Mouse (Mus musculus) embryo, embryonic 10.5 days (tissue): ENCODE measurements around the gene Bad.

Experiments used
- DNase-seq: peaks from one replicate; pipeline ENCODE4 v3.0.0-alpha.2; 2015; ENCODE audit warnings: low spot score

Gene Bad

DNA sequence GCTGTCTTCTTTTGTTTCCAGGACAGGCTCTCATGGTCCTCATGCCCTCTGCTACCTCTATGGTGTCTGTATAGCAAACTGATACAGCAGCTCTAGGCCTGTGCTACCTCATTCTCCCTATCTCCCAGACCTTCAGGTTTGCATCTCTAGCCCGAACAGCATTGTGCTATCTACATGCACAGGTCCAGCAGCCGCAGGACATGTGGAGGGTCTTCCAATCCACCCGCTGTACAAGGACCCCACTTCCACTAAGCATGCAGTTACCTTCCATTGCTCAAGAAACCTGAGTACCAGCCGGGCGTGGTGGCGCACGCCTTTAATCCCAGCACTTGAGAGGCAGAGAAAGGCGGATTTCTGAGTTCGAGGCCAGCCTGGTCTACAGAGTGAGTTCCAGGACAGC lies 27.1 kb upstream of the Bad start:
- DNase-seq, result no peak

DNA sequence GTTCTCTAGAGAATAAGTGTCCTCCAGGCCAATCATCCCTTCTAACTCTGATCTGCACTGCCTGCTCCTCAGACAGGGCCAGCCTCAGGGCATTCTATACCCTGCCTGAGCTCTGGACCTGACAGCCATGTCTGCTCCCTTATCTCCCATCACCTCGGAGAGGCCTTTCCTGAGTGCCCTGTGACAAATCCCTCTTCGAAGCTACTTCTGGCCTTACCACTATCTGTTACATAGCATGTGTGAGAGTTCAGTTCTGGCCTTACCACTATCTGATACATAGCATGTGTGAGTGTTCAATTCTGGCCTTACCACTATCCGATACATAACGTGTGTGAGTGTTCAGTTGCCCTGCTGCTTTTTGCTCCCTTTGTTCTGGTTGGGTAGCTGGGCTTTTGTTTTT lies 26.4 kb upstream of the Bad start:
- no peak for DNase-seq

- DNase-seq, result no peak
Measured at GRCm38 (mm10) chr19:6916496-6916895, 25.2 kb upstream of the Bad start.

GRCm38 (mm10) chr19:6918321-6918720 lies 23.3 kb upstream of the Bad start:
- no peak for DNase-seq

- DNase-seq, result no peak
Measured at GRCm38 (mm10) chr19:6919431-6919830, 22.2 kb upstream of the Bad start.

GRCm38 (mm10) chr19:6919876-6920740 lies 21.6 kb upstream of the Bad start:
- peak; percentile 56 for DNase-seq

- DNase-seq, result peak; percentile 69
Measured at GRCm38 (mm10) chr19:6920741-6921636, 20.7 kb upstream of the Bad start.

DNA sequence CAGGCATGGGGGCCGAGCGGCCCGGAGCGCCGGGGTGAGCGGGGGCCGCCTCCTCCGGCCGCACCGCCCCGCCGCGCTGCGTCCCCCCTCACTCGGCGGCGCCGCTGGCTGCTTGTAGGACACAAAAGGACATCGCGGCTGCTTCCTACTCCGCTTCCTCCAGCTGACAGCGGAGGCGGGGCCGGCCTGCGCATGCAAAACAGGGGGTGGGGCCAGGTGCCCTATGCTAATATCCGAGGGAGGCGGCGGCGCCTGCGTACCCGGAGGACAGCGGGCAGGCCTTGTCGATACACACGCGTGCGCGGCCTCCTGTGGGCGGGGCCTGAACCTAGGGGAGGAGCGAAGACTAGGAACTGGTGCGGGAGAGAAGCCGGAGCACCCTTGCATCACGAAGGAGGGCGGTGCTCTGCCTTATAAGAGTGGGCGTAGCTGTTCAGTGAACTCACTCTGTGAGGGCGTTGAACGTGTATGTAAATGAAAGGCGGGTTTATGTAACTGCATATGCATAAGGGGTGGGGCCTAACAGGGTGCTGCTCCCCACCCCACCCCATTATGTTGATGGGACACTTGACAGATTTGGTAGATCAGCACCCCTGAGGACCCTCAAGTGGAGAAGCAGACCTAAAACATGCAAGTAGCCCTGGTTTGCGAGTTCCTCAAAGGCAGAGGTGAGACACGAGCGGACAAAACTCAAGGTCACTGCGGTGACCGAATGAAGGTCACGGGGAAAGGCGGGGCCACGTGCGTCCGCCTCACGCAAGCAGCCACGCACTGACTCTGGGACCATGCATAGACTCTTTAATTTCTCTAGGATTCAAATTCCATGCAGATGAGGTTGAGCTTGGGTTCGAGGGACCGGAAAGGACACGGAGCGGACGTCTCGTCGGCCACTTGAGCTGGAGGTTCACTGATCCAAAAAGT lies 19.8 kb upstream of the Bad start, which contains the start of gene Esrra:
Esrra (minus strand) TSS at position 167 of the 921 bp plus-strand sequence.
- DNase-seq, result peak; percentile 100

DNA sequence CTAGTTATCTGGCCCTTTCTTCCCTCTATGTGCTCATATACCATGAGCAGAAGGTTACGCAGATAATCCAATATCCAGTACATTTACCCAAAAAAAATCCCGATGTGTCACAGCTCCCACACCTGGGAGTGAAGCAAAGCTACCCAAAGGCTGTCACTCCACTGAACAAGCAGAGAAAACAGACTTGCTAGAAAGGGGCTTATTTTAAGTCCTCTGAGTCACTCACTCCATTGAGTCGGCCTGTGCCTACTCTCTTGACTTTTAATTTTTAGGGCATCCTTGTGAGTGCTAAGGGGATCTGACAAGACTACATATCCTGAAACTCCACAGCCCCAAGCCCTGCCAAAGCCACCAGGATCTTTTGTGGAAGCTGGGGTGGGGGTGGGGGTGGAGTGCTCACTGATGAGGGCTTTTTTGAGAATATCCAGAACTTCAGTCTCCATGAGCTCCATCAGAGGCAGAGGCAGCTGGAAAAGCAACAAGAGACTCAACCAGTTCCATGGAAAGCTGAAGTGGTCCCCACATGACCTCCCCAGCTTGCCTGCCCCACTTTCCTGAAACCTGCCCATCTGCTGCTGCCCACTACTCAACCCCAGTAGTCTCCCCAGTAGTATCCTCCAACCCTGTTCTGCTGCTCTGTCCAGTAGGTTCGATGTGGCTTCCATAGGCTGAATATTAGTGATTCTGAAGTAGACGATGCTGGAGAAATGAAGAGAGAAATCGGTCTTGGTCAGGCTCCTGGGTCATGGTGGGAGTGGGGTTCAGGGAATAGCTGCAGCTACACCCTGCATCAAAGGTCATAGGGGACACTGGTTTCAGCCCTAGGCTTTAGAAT lies 18.5 kb upstream of the Bad start:
- no peak for DNase-seq

GRCm38 (mm10) chr19:6924461-6925306 lies 17.0 kb upstream of the Bad start:
- peak; percentile 90 for DNase-seq

GRCm38 (mm10) chr19:6925307-6925573 lies 16.4 kb upstream of the Bad start, which contains the start of gene Catsperz:
Catsperz (minus strand) TSS chr19:6925380.
- peak; percentile 29 for DNase-seq

- DNase-seq, result no peak
Measured at GRCm38 (mm10) chr19:6925611-6926329, 15.9 kb upstream of the Bad start.

- DNase-seq, result peak; percentile 52
Measured at GRCm38 (mm10) chr19:6926559-6927255, 15.0 kb upstream of the Bad start.

GRCm38 (mm10) chr19:6928080-6928479 lies 13.6 kb upstream of the Bad start:
- no peak for DNase-seq

DNA sequence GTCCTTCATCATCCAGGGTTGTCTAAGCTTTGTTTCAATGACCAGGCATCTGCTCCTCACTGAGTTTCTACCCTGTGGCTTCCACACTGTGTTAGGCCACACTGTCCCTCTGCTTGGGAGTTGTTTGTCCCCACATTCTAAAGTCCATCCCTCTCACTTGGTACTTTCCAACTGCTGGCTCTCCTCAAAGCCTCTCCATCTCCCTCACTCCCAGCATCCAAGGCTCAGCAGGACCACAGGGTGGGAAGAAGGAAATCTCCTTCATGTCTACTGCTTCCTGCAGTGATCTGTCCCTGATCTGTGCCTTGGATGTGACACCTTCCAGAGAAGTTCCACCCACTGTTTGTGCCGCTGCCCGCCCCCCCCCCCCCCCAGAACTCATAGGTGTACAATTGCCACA lies 10.7 kb upstream of the Bad start:
- no peak for DNase-seq

DNA sequence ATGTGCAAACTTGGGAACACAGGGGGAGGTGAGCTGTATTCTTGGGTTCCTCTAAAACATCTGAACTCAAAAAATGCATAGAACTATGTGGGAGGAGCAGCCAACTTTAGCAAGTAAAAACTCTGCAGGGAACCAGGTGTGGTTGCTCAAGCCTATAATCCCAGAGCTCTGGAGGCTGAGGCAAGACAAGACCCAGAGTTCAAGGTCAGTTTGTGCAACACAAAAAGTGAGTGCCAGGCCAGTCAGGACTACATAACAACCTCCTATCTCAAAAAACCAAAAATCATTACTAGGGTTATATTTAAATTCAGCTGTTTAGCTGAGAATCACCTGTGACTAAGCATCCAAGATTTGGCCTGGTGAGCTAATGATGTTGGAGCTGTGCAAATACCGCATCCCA lies 9.6 kb upstream of the Bad start:
- DNase-seq, result no peak

- DNase-seq, result no peak
Measured at GRCm38 (mm10) chr19:6933102-6933435, 8.6 kb upstream of the Bad start.

DNA sequence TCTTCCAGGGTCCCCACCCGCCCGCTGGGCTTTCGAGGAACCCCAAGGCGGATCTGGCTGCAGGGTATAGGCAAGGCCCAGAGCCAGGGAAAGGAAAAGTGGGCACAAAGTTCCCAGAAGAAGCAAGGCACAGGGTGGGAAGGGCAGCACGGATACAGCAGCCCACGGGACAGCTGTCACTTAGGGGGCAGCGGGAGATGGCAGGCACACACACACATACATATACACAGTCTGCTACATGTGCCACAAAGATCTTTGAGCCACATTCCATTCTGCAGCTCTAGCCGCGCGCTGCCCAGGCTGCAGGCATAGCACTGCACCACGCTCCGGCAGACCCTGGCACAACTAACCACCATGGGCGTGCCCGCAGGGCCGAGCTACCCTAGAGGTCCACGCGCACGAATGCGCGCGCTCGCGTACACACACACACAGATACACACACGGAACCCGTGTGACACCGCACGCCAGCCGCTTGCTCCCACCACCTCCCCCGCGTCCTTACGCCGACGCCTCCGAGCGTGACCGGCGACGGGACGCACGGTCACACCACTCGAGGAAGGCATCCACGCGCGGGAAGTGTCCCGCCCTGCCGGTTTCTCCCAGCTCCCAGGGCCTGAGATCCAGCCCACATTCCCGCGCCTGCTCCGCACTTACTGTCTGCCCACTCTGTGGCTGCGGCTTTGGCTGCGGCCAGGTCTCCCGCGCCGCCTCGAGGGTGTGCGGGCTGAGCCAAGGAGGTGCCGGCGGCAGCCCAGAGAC lies 8.0 kb upstream of the Bad start:
- no peak for DNase-seq
